Mouse (Mus musculus) liver, adult 2 months (tissue): ENCODE measurements around the gene Ninj1.

Experiments
- CTCF ChIP-seq: fragments of 200-500 bp; IDR thresholded peaks from 2 replicates; pipeline ENCODE4 v1.5.1; 2011; ENCODE audit warnings: low read depth, low read length, control low read depth
- POLR2A ChIP-seq: fragments of 200-500 bp; IDR thresholded peaks from 2 replicates; pipeline ENCODE4 v1.6.1; 2011; ENCODE audit warnings: low read length, control low read depth; ENCODE audit not compliant: insufficient read depth; ENCODE audit errors: extremely low read depth

- TF ChIP-seq CTCF (no peak), POLR2A (no peak)
Observed at GRCm38 (mm10) chr13:49199891-49200290, 12.6 kb downstream of the Ninj1 start.
